Mouse (Mus musculus) intestine, postnatal 0 days (tissue): ENCODE measurements around the gene Nfat5. TPM values are rescaled to one million over a fixed set of nuclear protein-coding genes. Genes with fewer than 3 reads are reported as not detected.

Experiments used
- ATAC-seq: fragments of 200-750 bp; cut with Nextera tagmentation; 2 replicates; pipeline ENCODE4 v1.8.0; 2017; ENCODE audit warnings: mild to moderate bottlenecking, moderate TSS enrichment, moderate library complexity
- H3K27ac ChIP-seq: fragments of 300-500 bp; sonication (generic); 2 replicates; pipeline ENCODE4 v1.5.1; 2014; ENCODE audit warnings: mild to moderate bottlenecking, low read depth, low read length, moderate library complexity
- H3K27me3 ChIP-seq: fragments of 300-500 bp; sonication (generic); replicated peaks from 2 replicates; pipeline ENCODE4 v1.6.1; 2014; ENCODE audit warnings: low read length, mixed read lengths; ENCODE audit not compliant: control insufficient read depth, insufficient read depth
- H3K36me3 ChIP-seq: fragments of 300-500 bp; sonication (generic); 2 replicates; pipeline ENCODE4 v1.6.1; 2014; ENCODE audit warnings: mild to moderate bottlenecking, moderate library complexity; ENCODE audit not compliant: control insufficient read depth, insufficient read depth
- H3K4me1 ChIP-seq: fragments of 300-500 bp; sonication (generic); replicated peaks from 2 replicates; pipeline ENCODE4 v1.6.1; 2014; ENCODE audit warnings: antibody characterized with exemption, low read length, mixed read lengths; ENCODE audit not compliant: control insufficient read depth, insufficient read depth
- H3K4me2 ChIP-seq: fragments of 300-500 bp; sonication (generic); replicated peaks from 2 replicates; pipeline ENCODE4 v1.6.1; 2014; ENCODE audit warnings: low read depth, mild to moderate bottlenecking, moderate library complexity
- H3K4me3 ChIP-seq: fragments of 300-500 bp; sonication (generic); 2 replicates; pipeline ENCODE4 v1.5.1; 2014; ENCODE audit warnings: low read depth, low read length
- H3K9ac ChIP-seq: fragments of 300-500 bp; sonication (generic); 2 replicates; pipeline ENCODE4 v1.6.1; 2014; ENCODE audit warnings: mild to moderate bottlenecking, low read depth, low read length
- H3K9me3 ChIP-seq: fragments of 300-500 bp; sonication (generic); 2 replicates; pipeline ENCODE4 v1.6.1; 2016; ENCODE audit warnings: mixed run types; ENCODE audit not compliant: control insufficient read depth
- CTCF ChIP-seq: sonication (generic); IDR thresholded peaks from 2 replicates; pipeline ENCODE4 v1.5.1; 2016; ENCODE audit warnings: low read depth, mild to moderate bottlenecking, control low read depth, antibody characterized with exemption, moderate library complexity
- WGBS: fragments of 180-500 bp; shearing (Covaris S2); extraction: QIAGEN DNeasy Blood & Tissue Kit; methylation state at CpG from one replicate; pipeline ENCODE4 v1.1.7; 2014; 5-methylcytosine and 5-hydroxymethylcytosine counted together
- polyA plus RNA-seq: library from polyadenylated mRNA; unstranded; fragments of >200 nt; fragmentation: Nextera tagmentation; extraction: Ambion mirVana; gene quantifications from 2 replicates; pipeline ENCODE4 v1.2.1, GENCODE M21; 2015

Nfat5 gene
- polyA plus RNA-seq, 1 experiment from 2014 or later = 4.8 TPM

- H3K27me3 ChIP-seq = no peaks in the 10 kb centered on the region
- no peak overlapping the region for H3K9ac ChIP-seq
- no peak for TF ChIP-seq CTCF
- H3K36me3 ChIP-seq = no peaks in the 10 kb centered on the region
- no peaks in the 10 kb centered on the region; the same call in none of the 2 replicates for H3K4me1 ChIP-seq
- H3K9me3 ChIP-seq = no peaks in the 10 kb centered on the region
- no peak overlapping the region for H3K4me3 ChIP-seq
- no peak for ATAC-seq
- no peak overlapping the region for H3K4me2 ChIP-seq
- H3K27ac ChIP-seq = no peak overlapping the region
These were observed 18.6 kb downstream of the Nfat5 start for GRCm38 (mm10) chr8:107311876-107312275.

GRCm38 (mm10) chr8:107324142-107324541 is 30.9 kb downstream of the Nfat5 start:
- no peak overlapping the region for H3K9ac ChIP-seq
- no peak overlapping the region for H3K27ac ChIP-seq
- 0% methylated on average over 1 of the region's 1 CpGs for WGBS
- no peak overlapping the region for H3K4me2 ChIP-seq
- H3K4me1 ChIP-seq = 0 out of 2 replicates have a peak, but pooled peaks cover 2% of the 10 kb centered on the region
- no peaks in the 10 kb centered on the region for H3K36me3 ChIP-seq
- no peaks in the 10 kb centered on the region for H3K9me3 ChIP-seq
- no peaks in the 10 kb centered on the region for H3K27me3 ChIP-seq
- peak; percentile 96 for TF ChIP-seq CTCF
- no peak overlapping the region for H3K4me3 ChIP-seq
- ATAC-seq = peak; percentile 13; the same call in 1 of the 2 replicates

- H3K9ac ChIP-seq = no peak overlapping the region
These were observed 36.3 kb downstream of the Nfat5 start for GRCm38 (mm10) chr8:107329595-107329994.

GRCm38 (mm10) chr8:107336480-107336879 is 43.2 kb downstream of the Nfat5 start:
- Histone ChIP-seq H3K9me3 (no peaks in the 10 kb centered on the region), H3K4me3 (no peak overlapping the region), H3K4me2 (no peak overlapping the region), H3K36me3 (peaks cover 7% of the 10 kb centered on the region), H3K4me1 (no peaks in the 10 kb centered on the region), H3K27me3 (no peaks in the 10 kb centered on the region), H3K27ac (no peak overlapping the region), H3K9ac (no peak overlapping the region)
- ATAC-seq = no peak
- WGBS = 73% methylated on average over 1 of the region's 1 CpGs
- no peak for TF ChIP-seq CTCF

More at GRCm38 (mm10) chr8:107329595-107329994, 36.3 kb downstream of the Nfat5 start:
- no peak for ATAC-seq
- Histone ChIP-seq H3K27ac (no peak overlapping the region), H3K4me3 (no peak overlapping the region), H3K4me2 (no peak overlapping the region), H3K4me1 (no peaks in the 10 kb centered on the region), H3K27me3 (no peaks in the 10 kb centered on the region), H3K36me3 (no peaks in the 10 kb centered on the region), H3K9me3 (no peaks in the 10 kb centered on the region)
- peak; percentile 58 for TF ChIP-seq CTCF
- WGBS = 51% methylated on average over 1 of the region's 1 CpGs

- Histone ChIP-seq H3K27ac (no peak overlapping the region), H3K4me2 (no peak overlapping the region), H3K9me3 (no peaks in the 10 kb centered on the region), H3K9ac (no peak overlapping the region), H3K36me3 (peaks cover 36% of the 10 kb centered on the region), H3K4me1 (no peaks in the 10 kb centered on the region), H3K4me3 (no peak overlapping the region), H3K27me3 (no peaks in the 10 kb centered on the region)
- WGBS = 66% methylated on average over 4 of the region's 4 CpGs
- TF ChIP-seq CTCF = no peak
- ATAC-seq = no peak
These were observed 77.0 kb downstream of the Nfat5 start for GRCm38 (mm10) chr8:107370311-107370710.

- no peak for TF ChIP-seq CTCF
- Histone ChIP-seq H3K4me2 (no peak overlapping the region), H3K27ac (no peak overlapping the region), H3K9ac (no peak overlapping the region), H3K27me3 (no peaks in the 10 kb centered on the region), H3K36me3 (peaks cover 25% of the 10 kb centered on the region), H3K4me1 (no peaks in the 10 kb centered on the region), H3K9me3 (no peaks in the 10 kb centered on the region), H3K4me3 (no peak overlapping the region)
- ATAC-seq = no peak
- 92% methylated on average over 3 of the region's 3 CpGs for WGBS
These were observed 84.1 kb downstream of the Nfat5 start for GRCm38 (mm10) chr8:107377346-107377745.

- WGBS = 95% methylated on average over 8 of the region's 8 CpGs
- no peak overlapping the region for H3K27ac ChIP-seq
- no peak for ATAC-seq
- peaks cover 20% of the 10 kb centered on the region for H3K36me3 ChIP-seq
- no peak overlapping the region for H3K9ac ChIP-seq
- H3K9me3 ChIP-seq = no peaks in the 10 kb centered on the region
- H3K27me3 ChIP-seq = no peaks in the 10 kb centered on the region
- no peak overlapping the region for H3K4me2 ChIP-seq
- TF ChIP-seq CTCF = no peak
- H3K4me1 ChIP-seq = no peaks in the 10 kb centered on the region
- no peak overlapping the region for H3K4me3 ChIP-seq
These were observed 87.5 kb downstream of the Nfat5 start for GRCm38 (mm10) chr8:107380734-107381133.
